Mouse (Mus musculus) heart, postnatal 0 days (tissue): ENCODE data around the gene Grrp1.

Experiments used
- CTCF ChIP-seq: IDR thresholded peaks from 2 replicates; pipeline ENCODE4 v1.5.1; 2016; ENCODE audit warnings: antibody characterized with exemption, control low read depth, low read depth
- EP300 ChIP-seq: IDR thresholded peaks from 2 replicates; pipeline ENCODE4 v1.6.1; 2016; ENCODE audit warnings: antibody characterized with exemption, low read depth

DNA sequence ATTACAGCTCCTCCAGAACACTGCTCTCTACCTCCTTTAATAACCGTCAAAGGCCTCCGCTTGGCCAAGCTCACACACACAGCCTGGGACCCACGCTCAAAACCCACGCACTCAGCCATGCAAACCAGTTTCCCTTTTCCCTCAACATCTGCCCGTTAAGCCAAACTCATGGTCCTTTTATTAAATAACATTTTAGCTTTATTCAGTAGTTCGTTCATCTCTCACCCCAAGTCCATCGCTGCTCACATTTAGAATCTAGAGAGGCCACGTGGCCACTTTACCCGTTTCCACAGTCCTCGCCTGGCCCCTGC lies 3.0 kb downstream of the Grrp1 start:
- TF ChIP-seq CTCF (no peak), EP300 (no peak)
